Mouse (Mus musculus) myocyte (in vitro differentiated cells): ENCODE data around the gene Cltrn. TPM values are rescaled to one million over a fixed set of nuclear protein-coding genes. Genes with fewer than 3 reads are reported as not detected.

Experiments used
- H3K27me3 ChIP-seq: one replicate; pipeline ENCODE4 v1.6.1; 2011; ENCODE audit not compliant: control insufficient read depth, insufficient read depth, insufficient read length
- H3K36me3 ChIP-seq: one replicate; pipeline ENCODE4 v1.6.1; 2011; ENCODE audit not compliant: control insufficient read depth, insufficient read depth
- H3K4me2 ChIP-seq: one replicate; pipeline ENCODE4 v1.6.1; 2011; ENCODE audit warnings: low read depth, control low read depth
- H3K4me3 ChIP-seq: one replicate; pipeline ENCODE4 v1.5.1; 2011; ENCODE audit warnings: mild to moderate bottlenecking, control low read depth, moderate library complexity
- H3K79me2 ChIP-seq: one replicate; pipeline ENCODE4 v1.6.1; 2011; ENCODE audit not compliant: control insufficient read depth, insufficient read depth
- H3ac ChIP-seq: one replicate; pipeline ENCODE4 v1.6.1; 2011; ENCODE audit not compliant: control insufficient read depth, insufficient read length
- CEBPB ChIP-seq: IDR thresholded peaks from 2 replicates; pipeline ENCODE4 v1.6.1; 2011; ENCODE audit warnings: mild to moderate bottlenecking, moderate library complexity; ENCODE audit not compliant: poor library complexity, insufficient read depth, severe bottlenecking
- E2F4 ChIP-seq: IDR thresholded peaks from one replicate; pipeline ENCODE4 v1.6.1; 2011; ENCODE audit warnings: mild to moderate bottlenecking, control low read depth, moderate library complexity; ENCODE audit not compliant: insufficient read depth
- MAX ChIP-seq: IDR thresholded peaks from one replicate; pipeline ENCODE4 v1.6.1; 2011; ENCODE audit warnings: low read depth, mild to moderate bottlenecking, control low read depth
- MYOD1 ChIP-seq, 3 experiments: IDR thresholded peaks; one replicate each; pipeline ENCODE4 v1.6.1; 2011; ENCODE audit warnings: control low read depth in 2 of 3, low read depth in 2 of 3, mild to moderate bottlenecking in 2 of 3, moderate library complexity in 1 of 3; ENCODE audit not compliant: insufficient read length in 2 of 3, control insufficient read depth in 1 of 3
- MYOG ChIP-seq, 3 experiments: IDR thresholded peaks; one replicate each; pipeline ENCODE4 v1.6.1; 2011; ENCODE audit warnings: control low read depth in 2 of 3, low read depth in 2 of 3, mild to moderate bottlenecking in 2 of 3; ENCODE audit not compliant: insufficient read length in 2 of 3, control insufficient read depth in 1 of 3, insufficient read depth in 1 of 3
- POLR2A ChIP-seq: IDR thresholded peaks from one replicate; pipeline ENCODE4 v1.6.1; 2011; ENCODE audit warnings: low read depth, mild to moderate bottlenecking, control low read depth, moderate library complexity; ENCODE audit not compliant: insufficient read length
- POLR2AphosphoS2 ChIP-seq: IDR thresholded peaks from one replicate; pipeline ENCODE4 v1.6.1; 2011; ENCODE audit warnings: low read depth, control low read depth; ENCODE audit not compliant: insufficient read length
- REST ChIP-seq: IDR thresholded peaks from one replicate; pipeline ENCODE4 v1.6.1; 2011; ENCODE audit warnings: mild to moderate bottlenecking, control low read depth, moderate library complexity; ENCODE audit not compliant: insufficient read depth, insufficient read length
- SRF ChIP-seq: IDR thresholded peaks from one replicate; pipeline ENCODE4 v1.6.1; 2011; ENCODE audit warnings: low read depth; ENCODE audit not compliant: control insufficient read depth, insufficient read length
- TCF12 ChIP-seq: IDR thresholded peaks from one replicate; pipeline ENCODE4 v1.6.1; 2011; ENCODE audit warnings: mild to moderate bottlenecking, control low read depth; ENCODE audit not compliant: poor library complexity, insufficient read depth, severe bottlenecking
- TCF3 ChIP-seq: IDR thresholded peaks from one replicate; pipeline ENCODE4 v1.6.1; 2011; ENCODE audit warnings: low read depth, control low read depth; ENCODE audit not compliant: insufficient read length
- USF1 ChIP-seq: IDR thresholded peaks from one replicate; pipeline ENCODE4 v1.6.1; 2011; ENCODE audit warnings: low read depth, mild to moderate bottlenecking, control low read depth, moderate library complexity
- polyA plus RNA-seq: library from polyadenylated mRNA; unstranded; fragments of >200 nt; fragmentation: generic; extraction: Trizol; gene quantifications from one replicate; pipeline ENCODE4 v1.2.1, GENCODE M21; 2012; ENCODE audit warnings: missing spikeins

Gene Cltrn
- polyA plus RNA-seq, 1 experiment, result not detected

GRCm38 (mm10) chrX:164145463-164146250 is 57.0 kb downstream of the Cltrn start:
- Histone ChIP-seq H3K27me3 (no peaks in the 10 kb centered on the region), H3K36me3 (no peaks in the 10 kb centered on the region), H3ac (no peak overlapping the region), H3K79me2 (no peaks in the 10 kb centered on the region), H3K4me2 (no peak overlapping the region), H3K4me3 (no peak overlapping the region)
- TF ChIP-seq E2F4 (no peak), USF1 (no peak)

- Histone ChIP-seq H3K27me3 (no peaks in the 10 kb centered on the region), H3ac (no peak overlapping the region), H3K36me3 (no peaks in the 10 kb centered on the region), H3K4me2 (no peak overlapping the region), H3K79me2 (no peaks in the 10 kb centered on the region), H3K4me3 (no peak overlapping the region)
- no peak for TF ChIP-seq CEBPB
- no peak for TF ChIP-seq MYOD1 (IDR thresholded peaks at IDR 0.05; ENCODE audit: control insufficient read depth in 1 of 3, insufficient read length in 2 of 3, low read depth in 2 of 3)
- no peak for TF ChIP-seq E2F4
- no peak for TF ChIP-seq SRF
- no peak for TF ChIP-seq MAX
- no peak for TF ChIP-seq USF1
- no peak for TF ChIP-seq TCF3
- TF ChIP-seq TCF12, result no peak
- TF ChIP-seq POLR2AphosphoS2, result no peak
- TF ChIP-seq MYOG (IDR thresholded peaks at IDR 0.05; ENCODE audit: control insufficient read depth in 1 of 3, insufficient read depth in 1 of 3, insufficient read length in 2 of 3, low read depth in 2 of 3), result no peak
- TF ChIP-seq REST, result no peak
- no peak for TF ChIP-seq POLR2A
These were observed 64.1 kb downstream of the Cltrn start for GRCm38 (mm10) chrX:164152703-164153102.

- no peaks in the 10 kb centered on the region for H3K36me3 ChIP-seq
- no peak overlapping the region for H3K4me2 ChIP-seq
- no peak overlapping the region for H3K4me3 ChIP-seq
- H3K79me2 ChIP-seq, result no peaks in the 10 kb centered on the region
- H3K27me3 ChIP-seq, result no peaks in the 10 kb centered on the region
- TF ChIP-seq TCF12, result no peak
- TF ChIP-seq USF1, result no peak
- no peak for TF ChIP-seq CEBPB
- H3ac ChIP-seq, result no peak overlapping the region
These were observed 65.0 kb downstream of the Cltrn start for GRCm38 (mm10) chrX:164153606-164154005.

GRCm38 (mm10) chrX:164154594-164154993 is 66.0 kb downstream of the Cltrn start:
- Histone ChIP-seq H3K4me2 (no peak overlapping the region), H3K36me3 (no peaks in the 10 kb centered on the region), H3ac (no peak overlapping the region), H3K4me3 (no peak overlapping the region), H3K79me2 (no peaks in the 10 kb centered on the region), H3K27me3 (no peaks in the 10 kb centered on the region)
- TF ChIP-seq USF1 (no peak), TCF12 (no peak), POLR2A (no peak), MYOD1 (IDR thresholded peaks at IDR 0.05; ENCODE audit: control insufficient read depth in 1 of 3, insufficient read length in 2 of 3, low read depth in 2 of 3) (no peak), POLR2AphosphoS2 (no peak), TCF3 (no peak), SRF (no peak)

- no peak overlapping the region for H3ac ChIP-seq
- H3K36me3 ChIP-seq, result no peaks in the 10 kb centered on the region
- H3K79me2 ChIP-seq, result no peaks in the 10 kb centered on the region
- no peak overlapping the region for H3K4me2 ChIP-seq
- TF ChIP-seq SRF (no peak), MYOD1 (IDR thresholded peaks at IDR 0.05; ENCODE audit: control insufficient read depth in 1 of 3, insufficient read length in 2 of 3, low read depth in 2 of 3) (no peak), MYOG (IDR thresholded peaks at IDR 0.05; ENCODE audit: control insufficient read depth in 1 of 3, insufficient read depth in 1 of 3, insufficient read length in 2 of 3, low read depth in 2 of 3) (no peak), POLR2A (no peak), TCF12 (no peak), POLR2AphosphoS2 (no peak), TCF3 (no peak), REST (no peak), CEBPB (no peak), USF1 (no peak), MAX (no peak), E2F4 (no peak)
- no peak overlapping the region for H3K4me3 ChIP-seq
- no peaks in the 10 kb centered on the region for H3K27me3 ChIP-seq
These were observed 76.1 kb downstream of the Cltrn start for GRCm38 (mm10) chrX:164164681-164165080.

Other genes with a start within 250 kb of the Cltrn start
- 22.3 TPM for gene Ap1s2, start 179.8 kb upstream of the Cltrn start, polyA plus RNA-seq
- gene Zrsr2, start 130.2 kb upstream of the Cltrn start, polyA plus RNA-seq, result 18.7 TPM
- gene Car5b, start 60.8 kb upstream of the Cltrn start, polyA plus RNA-seq, result 7.5 TPM
- gene Siah1b, start 12.3 kb upstream of the Cltrn start, polyA plus RNA-seq, result 5.9 TPM
- not detected for gene Ace2, start 50.5 kb downstream of the Cltrn start, polyA plus RNA-seq
- not detected for gene Bmx, start 169.4 kb downstream of the Cltrn start, polyA plus RNA-seq
- gene Pir, start 180.5 kb downstream of the Cltrn start, polyA plus RNA-seq, result 6.0 TPM